Mouse (Mus musculus) spleen, adult 2 months (tissue): ENCODE measurements around the gene Aifm2. TPM values are rescaled to one million over a fixed set of nuclear protein-coding genes. Genes with fewer than 3 reads are reported as not detected.

Experiments
- DNase-seq, 2 experiments: peaks; one replicate each; pipeline versions ENCODE4 v3.0.0 to v3.0.0-alpha.2; 2012 to 2021; ENCODE audit warnings: low spot score in 2 of 2, low read depth in 1 of 2
- H3K27ac ChIP-seq: fragments of 200-500 bp; 2 replicates; pipeline ENCODE4 v1.5.1; 2012; ENCODE audit warnings: low read length, inconsistent platforms; ENCODE audit not compliant: insufficient read depth
- H3K27me3 ChIP-seq: fragments of 200-500 bp; 2 replicates; pipeline ENCODE4 v1.6.1; 2012; ENCODE audit warnings: mild to moderate bottlenecking, moderate library complexity, low read length, inconsistent platforms; ENCODE audit not compliant: control insufficient read depth, insufficient read depth
- H3K36me3 ChIP-seq: fragments of 200-500 bp; 2 replicates; pipeline ENCODE4 v1.6.1; 2012; ENCODE audit warnings: mild to moderate bottlenecking, low read length, inconsistent platforms; ENCODE audit not compliant: control insufficient read depth, insufficient read depth
- H3K4me1 ChIP-seq: fragments of 200-500 bp; 2 replicates; pipeline ENCODE4 v1.6.1; 2011; ENCODE audit warnings: inconsistent platforms; ENCODE audit not compliant: control insufficient read depth, insufficient read depth, insufficient read length
- H3K4me3 ChIP-seq: fragments of 200-500 bp; 2 replicates; pipeline ENCODE4 v1.5.1; 2011; ENCODE audit warnings: mild to moderate bottlenecking, inconsistent platforms; ENCODE audit not compliant: insufficient read depth, insufficient read length; ENCODE audit errors: extremely low read depth
- CTCF ChIP-seq: fragments of 200-500 bp; IDR thresholded peaks from 2 replicates; pipeline ENCODE4 v1.5.1; 2011; ENCODE audit warnings: mild to moderate bottlenecking, inconsistent platforms; ENCODE audit not compliant: insufficient read depth, insufficient read length, insufficient replicate concordance; ENCODE audit errors: extremely low read depth
- POLR2A ChIP-seq: fragments of 200-500 bp; IDR thresholded peaks from 2 replicates; pipeline ENCODE4 v1.6.1; 2011; ENCODE audit warnings: low read depth, low read length, inconsistent platforms
- WGBS: fragments of 180-500 bp; shearing (Covaris S2); methylation state at CpG from one replicate; pipeline ENCODE4 v1.1.7; 2018; 5-methylcytosine and 5-hydroxymethylcytosine counted together
- polyA plus RNA-seq: library from polyadenylated mRNA; depleted of rRNA; stranded (reverse); fragments of >200 nt; gene quantifications from 2 replicates; pipeline ENCODE4 v1.2.3, GENCODE M21; 2012

Gene Aifm2
- polyA plus RNA-seq, 1 experiment, result 3.6 TPM

GRCm38 (mm10) chr10:61759869-61760268 lies 44.8 kb downstream of the Aifm2 start:
- 79% methylated on average over 6 of the region's 6 CpGs for WGBS
- Histone ChIP-seq H3K4me1 (no peaks in the 10 kb centered on the region), H3K4me3 (no peak overlapping the region), H3K27me3 (no peaks in the 10 kb centered on the region), H3K36me3 (no peaks in the 10 kb centered on the region), H3K27ac (no peak overlapping the region)
- DNase-seq, result no peak
- TF ChIP-seq POLR2A (no peak), CTCF (no peak)

- H3K27me3 ChIP-seq, result no peaks in the 10 kb centered on the region
- DNase-seq, result no peak
- no peaks in the 10 kb centered on the region for H3K4me1 ChIP-seq
- 80% methylated on average over 8 of the region's 8 CpGs for WGBS
- TF ChIP-seq CTCF, result no peak
- no peak for TF ChIP-seq POLR2A
- no peak overlapping the region for H3K27ac ChIP-seq
- no peak overlapping the region for H3K4me3 ChIP-seq
- no peaks in the 10 kb centered on the region for H3K36me3 ChIP-seq
These were observed 49.6 kb downstream of the Aifm2 start for GRCm38 (mm10) chr10:61764689-61765088.

- 83% methylated on average over 5 of the region's 5 CpGs for WGBS
- Histone ChIP-seq H3K27me3 (no peaks in the 10 kb centered on the region), H3K36me3 (no peaks in the 10 kb centered on the region), H3K4me1 (no peaks in the 10 kb centered on the region), H3K27ac (no peak overlapping the region), H3K4me3 (no peak overlapping the region)
- no peak for DNase-seq
- TF ChIP-seq CTCF, result no peak
- no peak for TF ChIP-seq POLR2A
These were observed 50.5 kb downstream of the Aifm2 start for GRCm38 (mm10) chr10:61765558-61765957.

- H3K27ac ChIP-seq, result no peak overlapping the region
- H3K4me3 ChIP-seq, result no peak overlapping the region
- WGBS, result 74% methylated on average over 6 of the region's 6 CpGs
- no peaks in the 10 kb centered on the region for H3K36me3 ChIP-seq
- no peaks in the 10 kb centered on the region for H3K4me1 ChIP-seq
- TF ChIP-seq POLR2A, result no peak
- no peak for TF ChIP-seq CTCF
- H3K27me3 ChIP-seq, result no peaks in the 10 kb centered on the region
- no peak for DNase-seq
These were observed 51.7 kb downstream of the Aifm2 start for GRCm38 (mm10) chr10:61766806-61767205.

- WGBS, result 66% methylated on average over 8 of the region's 9 CpGs
- Histone ChIP-seq H3K27me3 (peaks cover 15% of the 10 kb centered on the region), H3K27ac (no peak overlapping the region), H3K4me3 (no peak overlapping the region), H3K4me1 (peaks cover 2% of the 10 kb centered on the region; the same call in 1 of the 2 replicates), H3K36me3 (no peaks in the 10 kb centered on the region)
- TF ChIP-seq POLR2A, result no peak
- TF ChIP-seq CTCF, result no peak
- DNase-seq, result no peak
These were observed 66.5 kb downstream of the Aifm2 start for GRCm38 (mm10) chr10:61781461-61782128.

- H3K4me3 ChIP-seq, result peak overlapping the region; percentile 39; the same call in 1 of the 2 replicates
- no peak overlapping the region for H3K27ac ChIP-seq
- DNase-seq, result no peak
- WGBS, result 4% methylated on average over 66 of the region's 74 CpGs
- TF ChIP-seq CTCF, result no peak
- peaks cover 15% of the 10 kb centered on the region for H3K27me3 ChIP-seq
- no peaks in the 10 kb centered on the region for H3K36me3 ChIP-seq
- H3K4me1 ChIP-seq, result peaks cover 2% of the 10 kb centered on the region; the same call in 1 of the 2 replicates
These were observed 67.9 kb downstream of the Aifm2 start for GRCm38 (mm10) chr10:61782799-61783611.
